ENCODE assay signal across 9 mouse cellular contexts in the genomic region with DNA sequence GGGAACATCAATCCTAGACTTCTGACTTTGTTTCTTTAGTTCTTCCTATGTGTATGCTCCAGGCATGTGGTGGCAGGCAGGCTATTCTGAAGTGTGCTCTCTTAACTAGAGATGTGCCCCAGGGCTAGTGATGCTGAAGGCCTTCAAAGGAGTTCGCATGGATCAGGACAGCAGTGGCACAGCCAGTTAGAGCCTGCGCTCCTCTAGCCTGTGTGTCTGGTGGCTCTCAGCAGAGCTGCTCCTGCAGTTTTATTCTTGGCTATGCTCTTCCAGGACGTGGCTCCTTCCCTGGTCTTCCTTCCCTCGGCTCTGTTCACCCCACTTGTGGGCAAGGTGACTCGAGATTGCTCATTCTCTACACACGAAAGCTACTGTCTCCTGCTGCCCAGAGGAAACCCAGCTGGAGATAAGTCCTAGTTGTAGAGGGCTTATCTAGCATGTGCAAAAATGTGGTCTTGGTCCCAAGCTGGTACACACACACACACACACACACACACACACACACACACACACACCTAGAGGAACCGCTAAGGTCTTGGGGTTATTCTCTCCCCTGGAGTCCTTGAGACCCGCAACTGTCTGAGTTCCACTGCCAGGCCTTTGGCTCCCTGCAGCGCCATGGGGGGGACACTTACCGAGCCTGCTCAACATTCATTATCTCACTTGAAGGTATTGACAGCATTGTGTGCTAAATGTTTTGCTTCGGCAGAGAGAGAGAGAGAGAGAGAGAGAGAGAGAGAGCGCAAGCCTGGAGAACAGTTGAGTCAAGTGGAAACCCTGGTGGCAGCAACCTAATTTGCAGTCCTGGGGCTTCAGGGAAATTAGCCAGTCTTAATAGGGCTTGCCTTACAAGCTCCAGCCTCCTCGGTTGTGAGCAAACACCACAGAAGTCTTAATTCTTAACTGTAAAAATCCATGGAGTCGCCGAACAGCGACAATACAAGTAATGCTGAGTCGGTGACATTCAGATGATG.
DNase-seq lines count a peak whose midpoint lies in the region; ATAC-seq and TF ChIP-seq lines count a peak whose summit lies in the region.
"Had no signal": no experiment of that assay in that cellular context is flagged by ENCODE, and none has a peak within 500 bp of the region (broad histone marks: within the 10 kb centered on the region; RNA-seq: fewer than 3 reads in every experiment).

No protein-coding gene starts in this region.

- TF ChIP-seq POLR2A in heart, adult 2 months (IDR thresholded peaks at IDR 0.05; ENCODE audit: insufficient read depth, low read depth, low read length): no peak

- no peak for TF ChIP-seq EP300 in heart, adult 2 months (IDR thresholded peaks at IDR 0.05; ENCODE audit: insufficient read depth, low read depth, low read length)

- TF ChIP-seq CTCF in heart, adult 2 months (IDR thresholded peaks at IDR 0.05): no peak

- peak overlapping the region; percentile 4; the same call in 1 of the 2 replicates for H3K4me2 ChIP-seq in forebrain, embryonic 15.5 days (replicated peaks)
- peak overlapping the region; percentile 23; the same call in 1 of the 2 replicates for H3K4me2 ChIP-seq in liver, embryonic 15.5 days

- DNase-seq in heart, embryonic 10.5 days (ENCODE audit: low spot score): no peak
- DNase-seq in heart, adult 2 months: no peak
- peak; percentile 15 for DNase-seq in 3T3-L1 (ENCODE audit: low read depth, low spot score)
- no peak for DNase-seq in thymus, postnatal 10 days (ENCODE audit: low spot score in 2 of 2)
- DNase-seq in thymus, postnatal 36 days: no peak
- no peak for DNase-seq in left cerebral cortex, postnatal 36 days (ENCODE audit: low spot score in 2 of 2)

- H3K36me3 ChIP-seq in heart, embryonic 10.5 days: no peaks in the 10 kb centered on the region
- no peaks in the 10 kb centered on the region for H3K36me3 ChIP-seq in heart, adult 2 months (ENCODE audit: control insufficient read depth, insufficient read depth, low read length)
- H3K36me3 ChIP-seq in forebrain, embryonic 15.5 days: no peaks in the 10 kb centered on the region
- no peaks in the 10 kb centered on the region for H3K36me3 ChIP-seq in liver, embryonic 15.5 days (replicated peaks)

- intact Hi-C loops in heart, adult 2 months (cut with DNase I): no loop called here
- intact Hi-C loops in left cerebral cortex, postnatal 36 days (cut with DNase I): no loop called here

- H3K4me3 ChIP-seq in heart, embryonic 10.5 days: peak overlapping the region; percentile 36
- H3K4me3 ChIP-seq in heart, adult 2 months: no peak overlapping the region
- no peak overlapping the region for H3K4me3 ChIP-seq in forebrain, embryonic 15.5 days
- H3K4me3 ChIP-seq in liver, embryonic 15.5 days (replicated peaks): no peak overlapping the region

- no peaks in the 10 kb centered on the region for H3K79me2 ChIP-seq in heart, adult 2 months (replicated peaks; ENCODE audit: control insufficient read depth, insufficient read depth, low read length)

- peak overlapping the region; percentile 69; the same call in 1 of the 2 replicates for H3K27ac ChIP-seq in heart, embryonic 10.5 days
- no peak overlapping the region for H3K27ac ChIP-seq in heart, adult 2 months
- H3K27ac ChIP-seq in forebrain, embryonic 15.5 days (replicated peaks): no peak overlapping the region
- H3K27ac ChIP-seq in liver, embryonic 15.5 days (replicated peaks): no peak overlapping the region

- no peak overlapping the region for H3K9ac ChIP-seq in heart, adult 2 months (ENCODE audit: low read depth, low read length)
- H3K9ac ChIP-seq in forebrain, embryonic 15.5 days (replicated peaks): no peak overlapping the region
- no peak overlapping the region for H3K9ac ChIP-seq in liver, embryonic 15.5 days

- WGBS in heart, embryonic 10.5 days: 23% methylated on average over 17 of the region's 17 CpGs
- WGBS in heart, adult 2 months: 40% methylated on average over 17 of the region's 17 CpGs
- 44% methylated on average over 17 of the region's 17 CpGs for WGBS in forebrain, embryonic 15.5 days
- 32% methylated on average over 17 of the region's 17 CpGs for WGBS in liver, embryonic 15.5 days (ENCODE audit: insufficient replicate concordance)

- no peaks in the 10 kb centered on the region for H3K9me3 ChIP-seq in heart, embryonic 10.5 days
- no peaks in the 10 kb centered on the region for H3K9me3 ChIP-seq in forebrain, embryonic 15.5 days
- no peaks in the 10 kb centered on the region for H3K9me3 ChIP-seq in liver, embryonic 15.5 days (replicated peaks)
- H3K9me3 ChIP-seq: megakaryocyte, embryonic 14.5 days had no signal

- ATAC-seq in forebrain, embryonic 15.5 days (replicated peaks): peak; percentile 66
- no peak for ATAC-seq in liver, embryonic 15.5 days (ENCODE audit: insufficient read depth)

- H3K27me3 ChIP-seq in heart, embryonic 10.5 days (ENCODE audit: insufficient read depth, poor library complexity, severe bottlenecking): peaks cover 40% of the 10 kb centered on the region
- H3K27me3 ChIP-seq in heart, adult 2 months (ENCODE audit: control insufficient read depth, insufficient read depth, low read length): no peaks in the 10 kb centered on the region; the same call in 1 of the 2 replicates
- no peaks in the 10 kb centered on the region for H3K27me3 ChIP-seq in forebrain, embryonic 15.5 days
- no peaks in the 10 kb centered on the region for H3K27me3 ChIP-seq in liver, embryonic 15.5 days

- H3K4me1 ChIP-seq in heart, embryonic 10.5 days: peaks cover 19% of the 10 kb centered on the region
- H3K4me1 ChIP-seq in heart, adult 2 months (ENCODE audit: control insufficient read depth, insufficient read depth, low read length): no peaks in the 10 kb centered on the region; the same call in 1 of the 2 replicates
- H3K4me1 ChIP-seq in forebrain, embryonic 15.5 days: 0 out of 2 replicates have a peak, but pooled peaks cover 6% of the 10 kb centered on the region
- no peaks in the 10 kb centered on the region for H3K4me1 ChIP-seq in liver, embryonic 15.5 days (replicated peaks)
